Mouse (Mus musculus) effector memory CD4-positive, alpha-beta T cell, adult 7 months (primary cell): Measurements from ENCODE around the gene Tas2r138. TPM values are rescaled to one million over a fixed set of nuclear protein-coding genes. Genes with fewer than 3 reads are reported as not detected.

Experiments
- polyA plus RNA-seq: library from polyadenylated mRNA; unstranded; fragments of 100-300 nt; shearing (Covaris generic); gene quantifications from one replicate; pipeline ENCODE4 v1.2.1, GENCODE M21; 2017

Gene Tas2r138
- not detected for polyA plus RNA-seq

DNA sequence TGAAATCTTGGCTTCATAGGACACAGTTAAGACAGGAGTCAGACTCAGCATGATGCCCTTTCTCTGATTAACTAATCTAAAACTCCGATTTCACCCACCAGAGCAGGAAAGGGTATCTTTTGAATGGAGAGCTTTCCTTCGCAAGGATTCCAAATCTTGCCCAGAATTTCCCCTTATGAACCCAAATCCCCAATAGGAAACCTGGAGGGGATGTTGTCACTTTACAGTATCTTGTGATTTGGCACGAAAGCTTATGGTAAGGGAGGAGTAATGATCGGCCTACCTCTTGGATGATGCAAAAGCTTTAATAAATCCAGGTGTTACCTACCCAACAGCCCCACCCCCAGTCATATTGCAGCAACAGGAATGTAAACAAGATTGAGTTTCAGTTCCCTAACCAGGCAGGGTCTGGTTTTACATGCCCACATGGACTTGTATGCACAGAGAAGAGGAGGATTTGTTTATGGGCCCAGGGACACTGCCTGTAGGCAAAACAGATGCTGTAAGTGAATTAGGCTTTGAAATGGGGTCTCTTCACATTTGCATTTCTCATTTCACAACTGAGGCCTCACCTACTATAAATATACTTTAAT lies at the start of gene Tas2r138:
Tas2r138 (minus strand) TSS at position 51 of the 593 bp plus-strand sequence.

DNA sequence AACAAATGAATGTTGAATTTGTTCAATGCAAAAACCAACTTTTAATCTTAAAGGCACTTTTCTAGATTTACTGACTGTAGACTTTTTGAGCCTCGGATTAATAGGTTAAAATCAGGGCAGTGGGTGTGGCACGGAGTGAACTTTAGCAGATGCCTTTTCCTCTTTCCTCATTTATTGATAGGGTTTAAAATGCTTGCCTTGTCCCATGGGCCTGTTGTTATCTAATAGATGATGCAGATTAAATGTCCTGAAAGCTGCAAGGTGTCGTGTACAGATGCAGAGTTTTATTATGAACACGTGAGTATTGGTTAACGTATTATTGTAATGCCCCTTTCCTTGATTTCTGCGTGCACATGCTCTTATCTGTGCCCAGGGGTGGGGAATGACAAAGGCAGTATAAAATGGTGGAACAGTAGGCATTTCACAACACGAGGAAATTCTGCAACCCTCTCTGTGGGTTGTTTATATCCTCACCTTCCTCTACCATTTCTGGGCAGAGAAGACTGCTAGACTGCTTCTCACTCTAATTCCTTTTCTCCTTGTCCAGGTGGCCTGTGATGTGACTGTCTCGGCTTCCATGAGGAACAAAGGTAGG lies 15.4 kb upstream of the Tas2r138 start, which contains the start of gene Mgam:
Mgam (plus strand) TSS at position 426 of the 595 bp plus-strand sequence.

DNA sequence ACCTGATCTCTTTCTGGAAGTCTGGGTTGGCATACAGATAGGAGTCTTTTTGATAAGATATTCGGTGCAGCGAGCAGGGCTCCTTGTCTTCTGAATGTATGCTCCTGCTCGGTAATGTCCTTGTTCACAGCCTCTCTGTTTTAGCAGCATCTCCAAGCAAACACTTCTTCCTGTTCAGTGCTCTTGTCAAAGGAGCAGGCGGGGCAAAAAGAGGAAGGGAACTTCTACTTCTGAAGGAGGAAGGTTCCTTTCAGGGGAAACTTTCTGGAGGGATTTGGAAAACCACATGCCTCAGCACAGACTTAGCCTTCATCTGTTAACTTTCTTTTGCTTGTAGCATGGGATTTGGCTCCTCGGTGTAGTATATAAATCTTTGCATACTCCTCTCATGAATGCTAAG lies 27.5 kb downstream of the Tas2r138 start, which contains the start of gene Clec5a:
Clec5a (minus strand) TSS at position 177 of the 400 bp plus-strand sequence.

DNA sequence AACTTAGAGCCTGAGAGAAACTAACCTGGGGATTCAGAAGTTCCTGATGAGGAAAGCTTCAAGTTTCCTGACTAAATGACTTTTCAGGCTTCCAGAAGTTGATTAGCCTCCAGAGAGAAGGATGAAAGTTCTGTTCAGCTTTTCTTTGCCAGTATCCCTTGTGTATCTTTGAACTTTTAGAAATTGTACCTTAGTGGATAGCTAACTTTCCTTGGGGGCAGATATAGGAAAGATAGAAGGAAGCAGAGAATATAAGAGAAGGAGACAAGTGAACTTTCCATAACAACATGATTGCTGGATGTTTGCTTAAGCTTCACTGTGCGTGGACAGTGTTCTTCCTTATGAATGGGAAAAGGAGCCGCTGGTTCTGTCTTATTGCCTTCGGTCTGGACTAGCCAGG lies 43.9 kb downstream of the Tas2r138 start, which contains the start of gene Olfr460:
Olfr460 (plus strand) TSS at position 301 of the 400 bp plus-strand sequence.

Other genes starting within 250 kb of the Tas2r138 start
- 20.2 TPM for gene E330009J07Rik, start 177.2 kb downstream of the Tas2r138 start, polyA plus RNA-seq
- not detected for gene Wee2, start 174.2 kb downstream of the Tas2r138 start, polyA plus RNA-seq
- gene Ssbp1, start 142.0 kb downstream of the Tas2r138 start, polyA plus RNA-seq, result 68.2 TPM
- not detected for gene Tas2r137, start 122.1 kb downstream of the Tas2r138 start, polyA plus RNA-seq
- gene Tas2r108, start 119.8 kb downstream of the Tas2r138 start, polyA plus RNA-seq, result not detected
- not detected for gene Prss37, start 93.8 kb downstream of the Tas2r138 start, polyA plus RNA-seq
- gene Olfr461, start 58.3 kb downstream of the Tas2r138 start, polyA plus RNA-seq, result not detected
- gene Olfr460, start 43.8 kb downstream of the Tas2r138 start, polyA plus RNA-seq, result 0.29 TPM
- gene Clec5a, start 27.5 kb downstream of the Tas2r138 start, polyA plus RNA-seq, result not detected
- 0.10 TPM for gene Mgam, start 15.5 kb upstream of the Tas2r138 start, polyA plus RNA-seq